Mouse (Mus musculus) liver, embryonic 14.5 days (tissue): Measurements from ENCODE around the gene Trim17. TPM values are rescaled to one million over a fixed set of nuclear protein-coding genes. Genes with fewer than 3 reads are reported as not detected.

Experiments
- ATAC-seq: fragments of 200-750 bp; cut with Nextera tagmentation; 2 replicates; pipeline ENCODE4 v1.8.0; 2017; ENCODE audit warnings: moderate number of reproducible peaks, mild to moderate bottlenecking, moderate library complexity; ENCODE audit not compliant: insufficient read depth
- DNase-seq, 3 experiments: peaks; one replicate each; pipeline ENCODE4 v3.0.0-alpha.2; 2012 to 2013; ENCODE audit warnings: low read depth in 3 of 3, low spot score in 3 of 3
- H3K27ac ChIP-seq: fragments of 300-500 bp; sonication (generic); 2 replicates; pipeline ENCODE4 v1.5.1; 2014; ENCODE audit warnings: moderate library complexity, mild to moderate bottlenecking, control low read depth, inconsistent platforms
- H3K27me3 ChIP-seq: fragments of 300-500 bp; sonication (generic); 2 replicates; pipeline ENCODE4 v1.6.1; 2014; ENCODE audit warnings: mild to moderate bottlenecking, low read length, moderate library complexity; ENCODE audit not compliant: control insufficient read depth, insufficient read depth
- H3K36me3 ChIP-seq: fragments of 300-500 bp; sonication (generic); replicated peaks from 2 replicates; pipeline ENCODE4 v1.6.1; 2014; ENCODE audit warnings: low read depth; ENCODE audit not compliant: control insufficient read depth, insufficient read depth
- H3K4me1 ChIP-seq, 2 experiments: fragments of 200-500 bp in 1 of 2; fragments of 300-500 bp in 1 of 2; sonication (generic) in 1 of 2; replicated peaks; 2 replicates each; pipeline ENCODE4 v1.6.1; 2012 to 2014; ENCODE audit warnings: antibody characterized with exemption in 1 of 2, inconsistent platforms in 1 of 2, low read length in 1 of 2; ENCODE audit not compliant: control insufficient read depth in 2 of 2, insufficient read depth in 2 of 2
- H3K4me2 ChIP-seq: fragments of 300-500 bp; sonication (generic); 2 replicates; pipeline ENCODE4 v1.6.1; 2014; ENCODE audit warnings: low read depth, mild to moderate bottlenecking, control low read depth, moderate library complexity
- H3K4me3 ChIP-seq, 2 experiments: fragments of 200-500 bp in 1 of 2; fragments of 300-500 bp in 1 of 2; sonication (generic) in 1 of 2; 2 replicates each; pipeline ENCODE4 v1.5.1; 2012 to 2014; ENCODE audit warnings: low read depth in 2 of 2, low read length in 2 of 2, mild to moderate bottlenecking in 2 of 2, control low read depth in 1 of 2, inconsistent platforms in 1 of 2, moderate library complexity in 1 of 2; ENCODE audit not compliant: insufficient read depth in 1 of 2
- H3K9ac ChIP-seq: fragments of 300-500 bp; sonication (generic); replicated peaks from 2 replicates; pipeline ENCODE4 v1.6.1; 2014; ENCODE audit warnings: mild to moderate bottlenecking, control low read depth, moderate library complexity
- H3K9me3 ChIP-seq: fragments of 300-500 bp; sonication (generic); 2 replicates; pipeline ENCODE4 v1.6.1; 2016; ENCODE audit warnings: low read length, mixed read lengths; ENCODE audit not compliant: control insufficient read depth
- CTCF ChIP-seq: IDR thresholded peaks from 2 replicates; pipeline ENCODE4 v1.5.1; 2016; ENCODE audit warnings: antibody characterized with exemption, low read depth, control low read depth
- EP300 ChIP-seq: IDR thresholded peaks from 2 replicates; pipeline ENCODE4 v1.6.1; 2016; ENCODE audit warnings: antibody characterized with exemption, low read depth
- WGBS: fragments of 180-500 bp; shearing (Covaris S2); extraction: QIAGEN DNeasy Blood & Tissue Kit; methylation state at CpG from one replicate; pipeline ENCODE4 v1.1.7; 2014; ENCODE audit not compliant: insufficient replicate concordance; 5-methylcytosine and 5-hydroxymethylcytosine counted together
- polyA plus RNA-seq, 2 experiments: library from polyadenylated mRNA; depleted of rRNA in 1 of 2; stranded (reverse) in 1 of 2; unstranded in 1 of 2; fragments of >200 nt; fragmentation: Nextera tagmentation in 1 of 2; extraction: Ambion mirVana in 1 of 2; gene quantifications; 2 replicates each; pipeline versions ENCODE4 v1.2.1 to v1.2.3; 2012 to 2014

The Trim17 gene
- polyA plus RNA-seq, 2 experiments, result 0.06 to 0.14 TPM

GRCm38 (mm10) chr11:58995807-58996370 lies 41.4 kb downstream of the Trim17 start:
- TF ChIP-seq EP300 (no peak), CTCF (peak; percentile 43)
- no peaks in the 10 kb centered on the region; the same call in 1 of the 2 replicates for H3K27me3 ChIP-seq
- H3K36me3 ChIP-seq, result no peaks in the 10 kb centered on the region
- no peak overlapping the region for H3K27ac ChIP-seq
- H3K9ac ChIP-seq, result no peak overlapping the region
- H3K4me3 ChIP-seq, result no peak overlapping the region
- peaks cover 8 to 19% of the 10 kb centered on the region in 2 experiments for H3K4me1 ChIP-seq
- no peaks in the 10 kb centered on the region for H3K9me3 ChIP-seq
- WGBS, result 9% methylated on average over 12 of the region's 12 CpGs
- H3K4me2 ChIP-seq, result no peak overlapping the region
- no peak for DNase-seq
- no peak for ATAC-seq

DNA sequence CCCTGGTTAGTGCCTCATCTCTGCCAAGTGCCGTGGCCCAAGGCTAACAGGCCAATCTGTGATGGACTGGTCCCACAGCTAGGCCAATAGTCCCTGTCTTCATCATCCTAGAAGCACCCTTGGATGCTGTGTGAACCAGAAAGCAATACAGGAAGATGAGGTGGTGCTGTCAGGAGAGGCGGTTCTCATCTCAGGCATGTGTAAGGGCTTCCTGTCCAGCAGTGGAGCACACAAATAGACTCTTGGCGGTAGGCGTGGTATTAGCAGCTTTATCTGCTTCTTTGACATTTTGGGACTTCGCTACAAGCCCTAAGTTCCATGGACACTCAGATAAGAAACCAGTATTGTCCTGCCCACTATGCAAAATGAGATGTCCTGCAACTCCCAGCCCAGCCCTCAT lies 43.1 kb downstream of the Trim17 start:
- WGBS, result 34% methylated on average over 5 of the region's 5 CpGs

DNA sequence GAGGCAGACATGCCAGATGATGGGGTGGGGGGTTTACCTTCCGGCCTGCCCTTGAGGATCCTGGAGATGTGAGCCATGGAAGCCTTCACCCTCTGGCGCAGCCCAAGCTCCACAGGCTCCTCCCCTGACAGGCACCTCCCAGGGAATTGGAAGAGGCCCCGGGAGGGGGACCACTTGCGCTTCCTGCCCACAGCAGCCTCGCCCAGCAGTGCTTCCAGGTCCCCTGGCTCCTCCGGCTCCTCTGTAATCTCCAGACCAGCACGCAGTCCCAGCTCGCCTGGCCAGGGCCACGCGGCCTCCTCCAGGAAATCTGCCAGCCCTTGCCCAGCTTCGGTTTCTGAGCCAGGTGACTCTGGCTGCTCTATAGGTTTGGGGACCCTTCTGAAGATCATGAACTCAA lies 44.7 kb downstream of the Trim17 start:
- ATAC-seq (no peak), DNase-seq (no peak)
- 31% methylated on average over 11 of the region's 11 CpGs for WGBS
- no peak overlapping the region for H3K4me3 ChIP-seq
- peaks cover 3 to 5% of the 10 kb centered on the region in 2 experiments; a peak in 3 of 4 replicates for H3K4me1 ChIP-seq
- H3K4me2 ChIP-seq, result no peak overlapping the region
- no peaks in the 10 kb centered on the region for H3K9me3 ChIP-seq
- H3K9ac ChIP-seq, result no peak overlapping the region
- no peak for TF ChIP-seq EP300
- no peak for TF ChIP-seq CTCF
- no peaks in the 10 kb centered on the region for H3K36me3 ChIP-seq
- no peaks in the 10 kb centered on the region; the same call in 1 of the 2 replicates for H3K27me3 ChIP-seq
- no peak overlapping the region for H3K27ac ChIP-seq

More for the DNA sequence above, 43.1 kb downstream of the Trim17 start:
- TF ChIP-seq CTCF (no peak), EP300 (no peak)
- Histone ChIP-seq H3K9ac (no peak overlapping the region), H3K4me2 (no peak overlapping the region), H3K9me3 (no peaks in the 10 kb centered on the region), H3K36me3 (no peaks in the 10 kb centered on the region), H3K27me3 (no peaks in the 10 kb centered on the region; the same call in 1 of the 2 replicates), H3K27ac (no peak overlapping the region), H3K4me3 (no peak overlapping the region), H3K4me1 (peaks cover 8 to 19% of the 10 kb centered on the region in 2 experiments)
- DNase-seq (no peak), ATAC-seq (no peak)

GRCm38 (mm10) chr11:58999830-59000229 lies 45.3 kb downstream of the Trim17 start:
- no peak overlapping the region for H3K9ac ChIP-seq
- H3K4me3 ChIP-seq, result no peak overlapping the region
- H3K9me3 ChIP-seq, result no peaks in the 10 kb centered on the region
- TF ChIP-seq EP300 (no peak), CTCF (no peak)
- H3K4me1 ChIP-seq, result peaks cover 0 to 2% of the 10 kb centered on the region in 2 experiments; a peak in 2 of 4 replicates
- WGBS, result 58% methylated on average over 6 of the region's 6 CpGs
- DNase-seq, result no peak
- no peak overlapping the region for H3K27ac ChIP-seq
- ATAC-seq, result no peak
- H3K4me2 ChIP-seq, result no peak overlapping the region
- no peaks in the 10 kb centered on the region; the same call in 1 of the 2 replicates for H3K27me3 ChIP-seq
- no peaks in the 10 kb centered on the region for H3K36me3 ChIP-seq

DNA sequence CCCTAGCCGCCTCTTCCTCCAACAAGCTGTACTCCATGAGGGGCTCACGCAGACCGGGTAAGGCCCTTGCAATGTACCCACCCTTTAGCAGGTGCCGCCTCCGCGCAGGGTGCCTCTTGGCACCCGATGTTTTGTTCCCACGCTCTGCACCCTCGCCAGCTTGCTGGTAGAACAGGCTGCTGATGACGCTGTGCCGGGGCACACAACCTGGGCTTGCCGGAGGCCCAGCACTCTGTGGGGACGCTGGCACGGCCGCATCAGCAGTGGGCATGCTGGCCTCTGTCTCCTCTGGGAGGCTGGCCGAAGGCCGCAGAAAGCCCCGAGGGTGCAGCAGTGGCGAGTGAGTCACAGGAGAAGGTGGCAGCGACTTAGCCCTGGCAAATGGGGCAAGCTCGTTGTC lies 46.1 kb downstream of the Trim17 start:
- H3K36me3 ChIP-seq, result no peaks in the 10 kb centered on the region
- no peak overlapping the region for H3K9ac ChIP-seq
- no peak overlapping the region for H3K4me3 ChIP-seq
- H3K4me1 ChIP-seq, result no peaks in the 10 kb centered on the region
- TF ChIP-seq EP300 (no peak), CTCF (no peak)
- H3K27me3 ChIP-seq, result no peaks in the 10 kb centered on the region; the same call in 1 of the 2 replicates
- H3K4me2 ChIP-seq, result no peak overlapping the region
- DNase-seq (no peak), ATAC-seq (no peak)
- H3K9me3 ChIP-seq, result no peaks in the 10 kb centered on the region
- WGBS, result 86% methylated on average over 21 of the region's 21 CpGs
- H3K27ac ChIP-seq, result no peak overlapping the region
